Mouse (Mus musculus) cerebellum, adult 2 months (tissue): ENCODE data around the gene Clec16a.

ENCODE experiments used
- CTCF ChIP-seq: fragments of 200-500 bp; IDR thresholded peaks from 2 replicates; pipeline ENCODE4 v1.5.1; 2011; ENCODE audit warnings: low read depth, mild to moderate bottlenecking, control low read depth, low read length, moderate library complexity, borderline replicate concordance; ENCODE audit not compliant: insufficient read depth
- POLR2A ChIP-seq: fragments of 200-500 bp; IDR thresholded peaks from 2 replicates; pipeline ENCODE4 v1.6.1; 2011; ENCODE audit warnings: low read length, control low read depth, borderline replicate concordance; ENCODE audit not compliant: insufficient read depth

- TF ChIP-seq POLR2A (no peak), CTCF (no peak)
Measured at GRCm38 (mm10) chr16:10656939-10657338, 111.8 kb downstream of the Clec16a start.
